Mouse (Mus musculus) layer of hippocampus, adult 11-12 months (tissue): ENCODE data around the gene Adam4.
"Not testable (repeated sequence)": the region's sequence is repeated elsewhere in the genome, so short reads cannot be mapped to it uniquely, and the experiment has no call there.

Experiments used
- DNase-seq: peaks from one replicate; pipeline ENCODE4 v3.0.0; 2022; ENCODE audit warnings: low spot score

Gene Adam4

GRCm38 (mm10) chr12:81421846-81422245, at the start of gene Adam4:
TSS of gene Adam4 (minus strand) at chr12:81421946.
- no peak for DNase-seq

- DNase-seq: not testable (repeated sequence)
These were observed 37.3 kb upstream of the Adam4 start for GRCm38 (mm10) chr12:81459051-81459450.

GRCm38 (mm10) chr12:81438985-81439384, 17.2 kb upstream of the Adam4 start:
- DNase-seq: not testable (repeated sequence)

GRCm38 (mm10) chr12:81434778-81435177, 13.0 kb upstream of the Adam4 start:
- DNase-seq: not testable (repeated sequence)

- DNase-seq: no peak
These were observed 8.5 kb downstream of the Adam4 start for GRCm38 (mm10) chr12:81413211-81413610.

GRCm38 (mm10) chr12:81408966-81409365, 12.8 kb downstream of the Adam4 start:
- no peak for DNase-seq

- peak; percentile 78 for DNase-seq
These were observed 19.6 kb downstream of the Adam4 start for GRCm38 (mm10) chr12:81402187-81402586.

- not testable (repeated sequence) for DNase-seq
These were observed 42.4 kb downstream of the Adam4 start, which contains the start of gene Gm4787 for GRCm38 (mm10) chr12:81379364-81379763. TSS of gene Gm4787 (minus strand) at chr12:81379464.
